Mouse (Mus musculus): Measurements from ENCODE around the gene Mex3b. TPM values are rescaled to one million over a fixed set of nuclear protein-coding genes. Genes with fewer than 3 reads are reported as not detected.

The Mex3b gene
- 2.4 and 3.2 TPM in 2 replicates for polyA plus RNA-seq (2012; rRNA removed; ENCODE audit: low replicate concordance)

GRCm38 (mm10) chr7:82867271-82868121 lies at the start of gene Mex3b:
Mex3b (plus strand) TSS chr7:82867333.

Other genes with a start within 250 kb of the Mex3b start
- gene Saxo2, start 218.8 kb upstream of the Mex3b start, polyA plus RNA-seq (2012; rRNA removed; ENCODE audit: low replicate concordance) = 0.27 TPM in 1 of 2 replicates, not detected in the other
- gene Efl1, start 218.7 kb upstream of the Mex3b start, polyA plus RNA-seq (2012; rRNA removed; ENCODE audit: low replicate concordance) = 1.6 and 1.8 TPM in 2 replicates

Measured in duodenum, adult 2 months (tissue).